Mouse (Mus musculus): ENCODE results near the gene Traf3ip2. TPM values are rescaled to one million over a fixed set of nuclear protein-coding genes. Genes with fewer than 3 reads are reported as not detected.

Gene Traf3ip2
- polyA plus RNA-seq, 1 experiment from 2014 or later: 5.7 TPM

- 81% methylated on average over 3 of the region's 3 CpGs for WGBS
- DNase-seq (ENCODE audit: low spot score) (no peak), ATAC-seq (no peak)
- H3K36me3 ChIP-seq (ENCODE audit: control insufficient read depth, insufficient read depth, low read length): peaks cover 5% of the 10 kb centered on the region; the same call in 1 of the 2 replicates
- no peaks in the 10 kb centered on the region for H3K27me3 ChIP-seq (replicated peaks; ENCODE audit: control insufficient read depth, insufficient read depth, low read length)
- no peaks in the 10 kb centered on the region for H3K9me3 ChIP-seq (replicated peaks; ENCODE audit: control insufficient read depth, low read length)
- peaks cover 4% of the 10 kb centered on the region for H3K4me1 ChIP-seq (ENCODE audit: control insufficient read depth, insufficient read depth, low read length)
- H3K4me2 ChIP-seq (ENCODE audit: low read length): no peak overlapping the region
- no peak overlapping the region for H3K9ac ChIP-seq (ENCODE audit: low read length)
- no peak overlapping the region for H3K27ac ChIP-seq (ENCODE audit: low read depth, low read length)
- H3K4me3 ChIP-seq (ENCODE audit: low read depth, low read length): no peak overlapping the region
These were observed 53.3 kb downstream of the Traf3ip2 start for GRCm38 (mm10) chr10:39666027-39666426.

GRCm38 (mm10) chr10:39671451-39671850, 58.7 kb downstream of the Traf3ip2 start:
- ATAC-seq (no peak), DNase-seq (ENCODE audit: low spot score) (no peak)
- no peaks in the 10 kb centered on the region for H3K9me3 ChIP-seq (replicated peaks; ENCODE audit: control insufficient read depth, low read length)
- H3K36me3 ChIP-seq (ENCODE audit: control insufficient read depth, insufficient read depth, low read length): peaks cover 5% of the 10 kb centered on the region; the same call in 1 of the 2 replicates
- H3K4me3 ChIP-seq (ENCODE audit: low read depth, low read length): no peak overlapping the region
- H3K9ac ChIP-seq (ENCODE audit: low read length): no peak overlapping the region
- 94% methylated on average over 1 of the region's 1 CpGs for WGBS
- no peak overlapping the region for H3K4me2 ChIP-seq (ENCODE audit: low read length)
- H3K27ac ChIP-seq (ENCODE audit: low read depth, low read length): no peak overlapping the region
- H3K4me1 ChIP-seq (ENCODE audit: control insufficient read depth, insufficient read depth, low read length): peaks cover 22% of the 10 kb centered on the region
- no peaks in the 10 kb centered on the region for H3K27me3 ChIP-seq (replicated peaks; ENCODE audit: control insufficient read depth, insufficient read depth, low read length)

- DNase-seq (ENCODE audit: low spot score): peak; percentile 83
- Histone ChIP-seq H3K27ac (ENCODE audit: low read depth, low read length) (peak overlapping the region; percentile 49), H3K9me3 (replicated peaks; ENCODE audit: control insufficient read depth, low read length) (no peaks in the 10 kb centered on the region), H3K27me3 (replicated peaks; ENCODE audit: control insufficient read depth, insufficient read depth, low read length) (no peaks in the 10 kb centered on the region), H3K4me2 (ENCODE audit: low read length) (no peak overlapping the region), H3K9ac (ENCODE audit: low read length) (0 out of 2 replicates have a peak overlapping the region, but pooled peaks have one; percentile 2), H3K4me1 (ENCODE audit: control insufficient read depth, insufficient read depth, low read length) (peaks cover 22% of the 10 kb centered on the region), H3K4me3 (ENCODE audit: low read depth, low read length) (no peak overlapping the region), H3K36me3 (ENCODE audit: control insufficient read depth, insufficient read depth, low read length) (peaks cover 5% of the 10 kb centered on the region; the same call in 1 of the 2 replicates)
- peak; percentile 92 for ATAC-seq
- 2% methylated on average over 4 of the region's 4 CpGs for WGBS
These were observed 59.9 kb downstream of the Traf3ip2 start for GRCm38 (mm10) chr10:39672547-39673051.

GRCm38 (mm10) chr10:39674106-39674505, 61.4 kb downstream of the Traf3ip2 start:
- Histone ChIP-seq H3K4me1 (ENCODE audit: control insufficient read depth, insufficient read depth, low read length) (peaks cover 22% of the 10 kb centered on the region), H3K4me3 (ENCODE audit: low read depth, low read length) (no peak overlapping the region), H3K27me3 (replicated peaks; ENCODE audit: control insufficient read depth, insufficient read depth, low read length) (no peaks in the 10 kb centered on the region), H3K9ac (ENCODE audit: low read length) (no peak overlapping the region), H3K4me2 (ENCODE audit: low read length) (no peak overlapping the region), H3K27ac (ENCODE audit: low read depth, low read length) (no peak overlapping the region), H3K36me3 (ENCODE audit: control insufficient read depth, insufficient read depth, low read length) (peaks cover 5% of the 10 kb centered on the region; the same call in 1 of the 2 replicates), H3K9me3 (replicated peaks; ENCODE audit: control insufficient read depth, low read length) (no peaks in the 10 kb centered on the region)
- ATAC-seq: no peak
- 61% methylated on average over 3 of the region's 3 CpGs for WGBS
- DNase-seq (ENCODE audit: low spot score): no peak

GRCm38 (mm10) chr10:39674766-39675165, 62.0 kb downstream of the Traf3ip2 start:
- ATAC-seq (no peak), DNase-seq (ENCODE audit: low spot score) (peak; percentile 26)
- Histone ChIP-seq H3K27me3 (replicated peaks; ENCODE audit: control insufficient read depth, insufficient read depth, low read length) (no peaks in the 10 kb centered on the region), H3K4me2 (ENCODE audit: low read length) (no peak overlapping the region), H3K27ac (ENCODE audit: low read depth, low read length) (no peak overlapping the region), H3K9ac (ENCODE audit: low read length) (no peak overlapping the region), H3K9me3 (replicated peaks; ENCODE audit: control insufficient read depth, low read length) (no peaks in the 10 kb centered on the region), H3K36me3 (ENCODE audit: control insufficient read depth, insufficient read depth, low read length) (peaks cover 2% of the 10 kb centered on the region; the same call in 1 of the 2 replicates), H3K4me3 (ENCODE audit: low read depth, low read length) (no peak overlapping the region), H3K4me1 (ENCODE audit: control insufficient read depth, insufficient read depth, low read length) (peaks cover 22% of the 10 kb centered on the region)
- 20% methylated on average over 3 of the region's 3 CpGs for WGBS

DNA sequence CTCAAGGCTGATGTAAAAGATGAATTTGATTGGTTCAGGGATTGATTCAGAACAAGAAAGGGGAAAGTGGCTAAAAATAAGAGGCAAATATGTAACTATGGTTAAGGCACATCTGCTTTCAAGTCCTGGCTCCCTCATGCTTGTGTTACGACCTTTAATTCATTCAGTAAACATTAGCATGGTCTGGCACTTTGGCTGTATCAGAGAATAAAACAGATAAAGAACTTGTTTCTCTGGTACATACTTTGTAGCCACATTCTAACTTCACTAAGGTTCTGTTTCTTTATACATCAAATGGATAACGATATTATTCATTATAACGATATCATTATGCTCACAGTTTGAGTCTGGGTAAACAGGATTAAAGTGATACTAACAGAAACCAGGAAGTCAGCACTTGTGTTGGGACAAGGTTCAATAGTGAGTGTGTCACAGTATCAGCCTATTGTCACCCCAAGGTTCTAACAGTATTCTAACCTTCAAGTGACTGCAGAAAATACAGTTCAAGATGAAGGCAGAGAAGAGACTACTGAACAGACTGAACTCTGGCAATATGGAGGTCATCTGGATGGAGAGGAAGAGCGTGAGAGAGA, 65.6 kb downstream of the Traf3ip2 start:
- 82% methylated on average over 4 of the region's 4 CpGs for WGBS
- Histone ChIP-seq H3K36me3 (ENCODE audit: control insufficient read depth, insufficient read depth, low read length) (no peaks in the 10 kb centered on the region), H3K9ac (ENCODE audit: low read length) (no peak overlapping the region), H3K4me2 (ENCODE audit: low read length) (no peak overlapping the region), H3K4me3 (ENCODE audit: low read depth, low read length) (no peak overlapping the region), H3K9me3 (replicated peaks; ENCODE audit: control insufficient read depth, low read length) (no peaks in the 10 kb centered on the region), H3K27me3 (replicated peaks; ENCODE audit: control insufficient read depth, insufficient read depth, low read length) (no peaks in the 10 kb centered on the region), H3K4me1 (ENCODE audit: control insufficient read depth, insufficient read depth, low read length) (peaks cover 10% of the 10 kb centered on the region), H3K27ac (ENCODE audit: low read depth, low read length) (no peak overlapping the region)
- no peak for DNase-seq (ENCODE audit: low spot score)
- ATAC-seq: no peak

GRCm38 (mm10) chr10:39681014-39681413, 68.3 kb downstream of the Traf3ip2 start:
- DNase-seq (ENCODE audit: low spot score) (no peak), ATAC-seq (no peak)
- H3K4me2 ChIP-seq (ENCODE audit: low read length): no peak overlapping the region
- H3K4me3 ChIP-seq (ENCODE audit: low read depth, low read length): no peak overlapping the region
- no peak overlapping the region for H3K9ac ChIP-seq (ENCODE audit: low read length)
- 0 out of 2 replicates have a peak, but pooled peaks cover 4% of the 10 kb centered on the region for H3K4me1 ChIP-seq (ENCODE audit: control insufficient read depth, insufficient read depth, low read length)
- H3K27ac ChIP-seq (ENCODE audit: low read depth, low read length): no peak overlapping the region
- H3K9me3 ChIP-seq (replicated peaks; ENCODE audit: control insufficient read depth, low read length): no peaks in the 10 kb centered on the region
- WGBS: 77% methylated on average over 4 of the region's 4 CpGs
- no peaks in the 10 kb centered on the region for H3K27me3 ChIP-seq (replicated peaks; ENCODE audit: control insufficient read depth, insufficient read depth, low read length)
- no peaks in the 10 kb centered on the region for H3K36me3 ChIP-seq (ENCODE audit: control insufficient read depth, insufficient read depth, low read length)

DNA sequence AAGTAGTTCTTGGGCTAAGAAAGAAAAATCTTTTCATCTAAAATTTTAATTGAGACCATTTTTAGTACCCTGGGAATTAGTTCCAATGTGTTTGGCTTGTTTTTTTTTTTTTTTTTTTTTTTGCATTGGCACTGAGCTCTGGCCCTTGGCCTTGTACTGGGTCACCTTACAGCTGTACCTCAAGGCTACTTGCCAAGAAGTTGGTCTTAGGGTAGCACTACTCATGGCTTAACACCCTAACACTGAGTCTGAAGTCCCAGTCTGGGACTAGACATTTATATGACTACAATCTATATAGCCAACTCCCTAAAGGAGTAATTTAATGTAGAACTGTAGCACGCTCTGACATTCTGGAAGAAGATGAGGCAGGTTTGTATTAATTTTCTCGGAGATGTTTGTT, 69.8 kb downstream of the Traf3ip2 start:
- WGBS: 91% methylated on average over 2 of the region's 2 CpGs
- H3K9me3 ChIP-seq (replicated peaks; ENCODE audit: control insufficient read depth, low read length): no peaks in the 10 kb centered on the region
- no peaks in the 10 kb centered on the region for H3K36me3 ChIP-seq (ENCODE audit: control insufficient read depth, insufficient read depth, low read length)
- H3K9ac ChIP-seq (ENCODE audit: low read length): no peak overlapping the region
- no peak overlapping the region for H3K27ac ChIP-seq (ENCODE audit: low read depth, low read length)
- no peak overlapping the region for H3K4me3 ChIP-seq (ENCODE audit: low read depth, low read length)
- H3K4me1 ChIP-seq (ENCODE audit: control insufficient read depth, insufficient read depth, low read length): 0 out of 2 replicates have a peak, but pooled peaks cover 4% of the 10 kb centered on the region
- DNase-seq (ENCODE audit: low spot score) (no peak), ATAC-seq (no peak)
- H3K4me2 ChIP-seq (ENCODE audit: low read length): no peak overlapping the region
- H3K27me3 ChIP-seq (replicated peaks; ENCODE audit: control insufficient read depth, insufficient read depth, low read length): no peaks in the 10 kb centered on the region

GRCm38 (mm10) chr10:39683481-39683880, 70.7 kb downstream of the Traf3ip2 start:
- no peak overlapping the region for H3K9ac ChIP-seq (ENCODE audit: low read length)
- ATAC-seq: no peak
- DNase-seq (ENCODE audit: low spot score): no peak
- no peak overlapping the region for H3K27ac ChIP-seq (ENCODE audit: low read depth, low read length)
- H3K4me1 ChIP-seq (ENCODE audit: control insufficient read depth, insufficient read depth, low read length): 0 out of 2 replicates have a peak, but pooled peaks cover 4% of the 10 kb centered on the region
- no peak overlapping the region for H3K4me2 ChIP-seq (ENCODE audit: low read length)
- no peak overlapping the region for H3K4me3 ChIP-seq (ENCODE audit: low read depth, low read length)
- no peaks in the 10 kb centered on the region for H3K27me3 ChIP-seq (replicated peaks; ENCODE audit: control insufficient read depth, insufficient read depth, low read length)
- no peaks in the 10 kb centered on the region for H3K36me3 ChIP-seq (ENCODE audit: control insufficient read depth, insufficient read depth, low read length)
- WGBS: 91% methylated on average over 2 of the region's 2 CpGs
- no peaks in the 10 kb centered on the region for H3K9me3 ChIP-seq (replicated peaks; ENCODE audit: control insufficient read depth, low read length)

Measured in forebrain, embryonic 14.5 days (tissue).